Mouse (Mus musculus) E14TG2a.4 (cell line): ENCODE results near the gene Lrrc3c.

Experiments used
- CTCF ChIP-seq: conservative IDR thresholded peaks from 2 replicates; pipeline ENCODE4 v1.5.1; 2014; ENCODE audit warnings: low read length
- POU5F1 ChIP-seq: IDR thresholded peaks from 2 replicates; pipeline ENCODE4 v1.6.1; 2014; ENCODE audit warnings: low read length, borderline replicate concordance

GRCm38 (mm10) chr11:98586892-98587563 is 11.1 kb upstream of the Lrrc3c start, which contains the start of gene Ormdl3:
- TF ChIP-seq CTCF (no peak), POU5F1 (no peak)
